Mouse (Mus musculus) forebrain, embryonic 12.5 days (tissue): ENCODE measurements at regions not wholly inside any gene's neighbourhood (a gene's known extent, or its start where the extent isn't known, plus 50 kb on each side); places are given as distances from the start of the nearest gene placed in this dataset.

Source experiments
- ATAC-seq: fragments of 200-750 bp; cut with Nextera tagmentation; 2 replicates; pipeline ENCODE4 v1.8.0; 2017; ENCODE audit warnings: moderate TSS enrichment; ENCODE audit not compliant: low FRiP score
- H3K27ac ChIP-seq: fragments of 300-500 bp; sonication (generic); 2 replicates; pipeline ENCODE4 v1.5.1; 2016; ENCODE audit warnings: mild to moderate bottlenecking
- H3K27me3 ChIP-seq: fragments of 300-500 bp; sonication (generic); 2 replicates; pipeline ENCODE4 v1.6.1; 2016; ENCODE audit warnings: mild to moderate bottlenecking
- H3K36me3 ChIP-seq: fragments of 300-500 bp; sonication (generic); replicated peaks from 2 replicates; pipeline ENCODE4 v1.6.1; 2016; ENCODE audit warnings: mild to moderate bottlenecking
- H3K4me1 ChIP-seq: fragments of 300-500 bp; sonication (generic); 2 replicates; pipeline ENCODE4 v1.6.1; 2016
- H3K4me2 ChIP-seq: fragments of 300-500 bp; sonication (generic); 2 replicates; pipeline ENCODE4 v1.6.1; 2016; ENCODE audit warnings: mild to moderate bottlenecking, moderate library complexity
- H3K4me3 ChIP-seq: fragments of 300-500 bp; sonication (generic); replicated peaks from 2 replicates; pipeline ENCODE4 v1.5.1; 2016; ENCODE audit warnings: mild to moderate bottlenecking
- H3K9ac ChIP-seq: fragments of 300-500 bp; sonication (generic); 2 replicates; pipeline ENCODE4 v1.6.1; 2016; ENCODE audit warnings: mild to moderate bottlenecking
- H3K9me3 ChIP-seq: fragments of 300-500 bp; sonication (generic); 2 replicates; pipeline ENCODE4 v1.6.1; 2016
- whole genome bisulfite sequencing: fragments of 180-500 bp; shearing (Covaris S2); methylation state at CpG from one replicate; pipeline ENCODE4 v1.1.7; 2016; 5-methylcytosine and 5-hydroxymethylcytosine counted together

GRCm38 (mm10) chr16:69515122-69515521 lies 348.4 kb downstream of the Speer2 start:
- no peak overlapping the region for H3K9ac ChIP-seq
- no peaks in the 10 kb centered on the region for H3K9me3 ChIP-seq
- H3K36me3 ChIP-seq: no peaks in the 10 kb centered on the region
- no peak for ATAC-seq
- no peaks in the 10 kb centered on the region for H3K4me1 ChIP-seq
- H3K4me3 ChIP-seq: no peak overlapping the region
- WGBS: 60% methylated on average over 1 of the region's 1 CpGs
- H3K27ac ChIP-seq: no peak overlapping the region
- H3K4me2 ChIP-seq: no peak overlapping the region
- no peaks in the 10 kb centered on the region for H3K27me3 ChIP-seq

GRCm38 (mm10) chr16:69477317-69477716 lies 386.2 kb downstream of the Speer2 start:
- Histone ChIP-seq H3K9me3 (no peaks in the 10 kb centered on the region), H3K27ac (no peak overlapping the region), H3K27me3 (no peaks in the 10 kb centered on the region), H3K36me3 (no peaks in the 10 kb centered on the region), H3K4me3 (no peak overlapping the region), H3K4me1 (no peaks in the 10 kb centered on the region), H3K9ac (no peak overlapping the region), H3K4me2 (no peak overlapping the region)
- ATAC-seq: no peak
- WGBS: 26% methylated on average over 4 of the region's 4 CpGs

- peak; percentile 82 for ATAC-seq
- WGBS: 20% methylated on average over 9 of the region's 9 CpGs
- peak overlapping the region; percentile 54; the same call in 1 of the 2 replicates for H3K27ac ChIP-seq
- no peaks in the 10 kb centered on the region for H3K9me3 ChIP-seq
- H3K36me3 ChIP-seq: no peaks in the 10 kb centered on the region
- H3K9ac ChIP-seq: no peak overlapping the region
- peak overlapping the region; percentile 48 for H3K4me2 ChIP-seq
- H3K4me3 ChIP-seq: peak overlapping the region; percentile 23
- no peaks in the 10 kb centered on the region for H3K27me3 ChIP-seq
- H3K4me1 ChIP-seq: peaks cover 5% of the 10 kb centered on the region; the same call in 1 of the 2 replicates
Measured at GRCm38 (mm10) chr16:69469024-69469780, 394.3 kb downstream of the Speer2 start.

DNA sequence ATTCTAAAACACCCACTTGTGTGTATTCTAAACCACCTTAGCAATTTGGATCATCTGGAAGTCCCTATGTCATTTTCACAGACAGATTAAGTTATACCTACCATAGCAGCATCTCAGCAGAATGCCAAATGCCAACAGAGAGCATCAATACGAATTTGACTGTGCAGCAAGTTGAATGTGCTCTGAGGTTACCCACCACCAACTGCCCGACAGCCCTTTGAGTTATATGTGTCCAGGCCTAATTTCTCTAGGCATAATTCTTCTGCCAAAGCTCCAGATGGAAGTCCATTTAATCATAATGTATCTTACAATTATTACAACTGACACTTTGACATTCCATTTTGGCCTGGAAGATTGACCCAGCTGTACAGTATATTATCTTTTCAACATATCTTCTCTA lies 404.4 kb downstream of the Speer2 start:
- no peak for ATAC-seq
- Histone ChIP-seq H3K27ac (no peak overlapping the region), H3K27me3 (no peaks in the 10 kb centered on the region), H3K4me2 (no peak overlapping the region), H3K9ac (no peak overlapping the region), H3K4me3 (no peak overlapping the region), H3K36me3 (no peaks in the 10 kb centered on the region), H3K9me3 (no peaks in the 10 kb centered on the region), H3K4me1 (no peaks in the 10 kb centered on the region)
- WGBS: 88% methylated on average over 2 of the region's 2 CpGs

DNA sequence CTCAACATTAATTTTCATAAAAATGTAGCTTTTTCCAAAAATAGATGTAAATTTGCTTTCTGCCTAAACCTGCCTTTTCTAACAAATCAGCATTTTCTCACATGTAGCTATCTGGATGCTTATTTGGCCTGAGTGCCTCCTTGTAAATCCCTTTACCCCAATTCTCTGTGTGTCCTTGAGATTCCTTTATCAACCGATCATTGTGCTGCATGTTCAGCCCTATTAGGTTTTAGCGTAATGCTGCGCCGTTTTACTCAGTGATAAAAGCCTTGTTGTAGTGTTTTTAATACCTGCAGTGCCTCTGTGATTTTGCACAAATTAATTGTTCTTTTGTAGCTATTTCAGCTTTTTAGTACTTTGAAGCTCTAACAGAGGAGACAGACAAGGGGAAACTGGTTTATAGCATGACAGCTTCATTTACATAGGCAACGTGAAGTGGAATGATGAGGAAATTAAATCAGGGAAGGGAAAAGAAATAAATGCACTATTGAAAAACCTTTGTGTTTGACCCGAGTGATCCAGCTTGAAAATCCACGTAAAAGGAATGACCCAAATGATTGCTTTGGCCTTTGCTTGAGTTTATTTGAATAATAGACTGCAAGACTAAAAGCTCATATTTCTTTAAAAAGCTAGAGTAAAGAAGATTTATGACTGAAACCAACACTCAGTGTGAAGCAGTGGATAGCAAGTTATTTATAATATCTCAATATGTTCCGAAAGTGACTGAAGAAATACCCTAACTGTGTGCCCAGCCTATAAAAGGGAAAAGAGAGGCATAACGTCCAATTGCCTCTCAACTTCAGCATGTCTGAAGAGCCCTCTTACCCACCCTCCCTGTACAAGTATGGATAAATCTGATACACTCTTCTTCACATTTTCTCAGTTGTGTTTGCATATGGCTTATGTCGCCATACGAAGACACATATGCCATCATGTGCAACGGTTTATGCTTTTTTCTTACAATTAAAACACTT lies 438.6 kb downstream of the Speer2 start:
- Histone ChIP-seq H3K4me3 (no peak overlapping the region), H3K4me2 (no peak overlapping the region), H3K27me3 (no peaks in the 10 kb centered on the region), H3K9me3 (no peaks in the 10 kb centered on the region), H3K36me3 (no peaks in the 10 kb centered on the region), H3K9ac (no peak overlapping the region), H3K27ac (peak overlapping the region; percentile 36; the same call in 1 of the 2 replicates), H3K4me1 (peaks cover 6% of the 10 kb centered on the region; the same call in 1 of the 2 replicates)
- peak; percentile 57; the same call in 1 of the 2 replicates for ATAC-seq
- WGBS: 40% methylated on average over 12 of the region's 12 CpGs
